Mouse (Mus musculus) layer of hippocampus, postnatal 25 days (tissue): ENCODE measurements at regions not wholly inside any gene's neighbourhood (a gene's known extent, or its start where the extent isn't known, plus 50 kb on each side); places are given as distances from the start of the nearest gene placed in this dataset.
"Not testable (repeated sequence)": the region's sequence is repeated elsewhere in the genome, so short reads cannot be mapped to it uniquely, and the experiment has no call there.

ENCODE experiments used
- DNase-seq, 2 experiments: peaks; one replicate each; pipeline ENCODE4 v3.0.0; 2022; ENCODE audit warnings: mixed read lengths in 2 of 2, low spot score in 1 of 2; ENCODE audit errors: extremely low spot score in 1 of 2

DNA sequence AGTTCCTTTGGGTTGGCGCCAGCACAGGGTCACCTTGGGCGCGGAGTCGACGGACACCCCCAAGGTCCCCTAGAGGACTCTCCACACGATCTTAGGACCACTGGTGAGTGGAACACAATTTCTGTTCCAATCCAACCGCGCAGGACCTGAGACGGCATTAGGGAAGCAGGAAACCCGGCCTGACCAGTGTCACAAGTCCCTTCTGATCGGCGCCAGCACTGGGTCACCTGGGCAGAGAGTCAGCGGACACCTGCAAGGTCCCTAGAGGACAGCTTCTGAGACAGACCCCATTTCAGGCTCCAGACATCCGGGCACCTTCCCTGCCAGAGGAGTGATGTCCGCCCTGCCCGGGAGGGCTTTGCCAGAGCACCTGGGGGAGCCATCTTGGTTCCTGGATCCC is 74.2 kb upstream of the Cdh13 start:
- DNase-seq = not testable (repeated sequence)

DNA sequence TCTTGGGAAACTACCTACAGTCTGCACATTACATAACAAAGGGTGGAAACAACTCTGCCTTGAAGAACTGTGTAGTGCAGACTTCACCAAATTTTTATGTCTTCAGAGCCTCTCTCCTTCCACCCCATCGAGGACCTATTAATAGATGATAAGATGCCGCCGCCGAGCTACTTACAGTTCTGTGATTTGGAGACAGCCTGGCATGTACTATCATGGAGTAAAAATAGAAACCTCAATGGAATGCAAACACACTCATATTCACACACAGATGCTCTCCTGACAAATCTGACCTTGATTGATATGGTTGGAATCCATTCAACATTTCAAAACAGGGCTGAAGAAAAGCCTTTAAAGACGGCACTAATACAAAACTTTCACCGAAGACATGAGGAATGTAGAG is 92.7 kb upstream of the Cdh13 start:
- no peak for DNase-seq

DNA sequence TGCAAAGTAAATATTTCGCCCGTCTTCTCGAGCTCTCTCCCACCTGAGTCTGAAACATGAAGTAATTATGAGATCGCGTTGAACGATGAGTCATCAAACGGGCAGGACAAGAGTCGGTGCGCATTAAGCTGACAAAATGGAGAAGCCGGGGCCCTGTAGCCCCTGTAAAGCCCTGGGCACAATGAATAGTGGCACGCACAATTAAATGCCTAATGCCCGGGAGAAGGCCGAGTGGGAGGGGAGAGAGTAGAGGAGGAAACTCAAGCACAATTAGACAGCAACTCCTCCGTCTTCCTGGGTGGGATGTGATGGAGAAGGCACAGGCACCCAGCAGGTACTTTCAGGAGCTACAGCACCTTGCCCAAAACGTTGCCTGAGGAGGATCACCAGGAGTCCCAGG is 94.3 kb upstream of the Cdh13 start:
- DNase-seq = no peak

DNA sequence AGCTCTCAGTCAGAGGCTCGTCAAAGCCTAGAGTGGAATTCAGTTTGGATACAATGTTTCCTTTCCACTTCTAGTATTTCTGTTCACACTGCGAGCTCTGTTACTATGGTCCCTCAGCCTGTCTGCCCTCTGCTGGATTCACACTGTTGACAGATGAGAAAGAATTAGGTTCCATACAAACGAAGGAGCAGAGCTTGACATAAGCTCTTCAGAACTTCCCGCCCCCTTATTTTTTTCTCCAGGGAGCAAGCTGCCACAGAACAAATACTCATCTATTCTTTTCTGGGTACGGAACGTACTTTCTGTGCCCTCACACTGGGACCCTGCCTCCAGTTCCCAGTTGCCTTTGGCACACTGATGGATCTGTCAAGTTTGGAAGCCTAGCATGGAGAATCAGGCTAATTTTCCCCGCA is 114.5 kb upstream of the Cdh13 start:
- no peak for DNase-seq

DNA sequence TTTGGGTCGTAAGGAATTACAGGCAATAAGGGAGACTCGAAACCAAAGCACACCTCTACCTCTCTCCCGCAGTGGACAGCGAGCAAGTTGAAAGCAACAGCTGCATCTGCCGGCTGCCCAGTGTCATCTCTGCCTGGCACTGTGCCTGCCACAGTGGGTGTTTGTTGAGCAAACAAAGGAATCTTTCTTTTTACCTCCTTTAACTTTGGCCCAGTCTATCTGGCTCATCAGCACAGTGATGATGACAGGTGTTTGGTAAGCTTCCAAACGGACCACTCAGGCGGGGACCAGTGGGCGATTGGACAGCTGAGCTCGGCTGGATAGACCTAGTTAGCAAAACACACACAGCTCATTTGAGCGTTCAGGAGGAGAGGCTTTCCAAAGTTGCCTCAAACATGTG is 121.4 kb upstream of the Cdh13 start:
- peak in 1 of 2 experiments; percentile 27 for DNase-seq

DNA sequence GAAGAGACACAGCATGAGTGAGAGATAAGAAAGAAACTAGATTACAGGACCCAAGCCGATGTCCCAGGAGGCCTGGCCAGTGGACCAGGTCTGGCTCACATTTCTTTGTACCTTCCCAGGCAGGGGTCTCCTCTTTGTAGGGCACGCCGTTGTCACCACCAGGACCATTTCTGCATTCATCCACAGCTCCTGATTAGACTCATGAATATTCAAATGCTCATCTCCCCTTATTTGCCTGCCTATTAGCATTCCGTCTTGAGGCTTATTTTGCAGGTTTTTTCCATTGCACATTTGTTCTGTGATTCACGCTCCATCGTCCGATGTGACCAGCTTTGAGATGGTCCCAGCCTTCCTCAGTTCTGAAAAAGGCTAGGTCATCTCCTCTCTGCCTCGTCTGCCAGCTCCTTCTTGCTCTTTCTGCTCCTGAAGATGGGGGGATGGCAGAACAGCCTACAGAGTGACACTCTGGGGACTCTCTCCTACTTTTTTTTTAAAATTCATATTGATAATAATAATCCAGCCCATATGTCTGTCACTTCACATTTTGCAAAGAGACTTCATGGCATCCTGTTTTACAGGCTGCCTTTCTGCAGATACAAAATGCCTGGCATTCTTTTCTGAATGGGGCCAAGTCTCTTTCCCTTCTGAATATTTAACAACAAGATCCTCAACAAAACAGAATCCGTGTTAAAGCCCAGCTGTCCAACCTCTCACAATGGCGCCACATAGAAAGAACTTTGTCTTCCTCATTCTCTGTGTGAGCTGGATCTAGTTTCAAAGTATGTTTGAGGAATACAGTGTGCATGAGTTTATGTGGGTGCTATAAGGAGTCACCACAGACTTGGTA is 136.0 kb upstream of the Cdh13 start:
- no peak for DNase-seq

DNA sequence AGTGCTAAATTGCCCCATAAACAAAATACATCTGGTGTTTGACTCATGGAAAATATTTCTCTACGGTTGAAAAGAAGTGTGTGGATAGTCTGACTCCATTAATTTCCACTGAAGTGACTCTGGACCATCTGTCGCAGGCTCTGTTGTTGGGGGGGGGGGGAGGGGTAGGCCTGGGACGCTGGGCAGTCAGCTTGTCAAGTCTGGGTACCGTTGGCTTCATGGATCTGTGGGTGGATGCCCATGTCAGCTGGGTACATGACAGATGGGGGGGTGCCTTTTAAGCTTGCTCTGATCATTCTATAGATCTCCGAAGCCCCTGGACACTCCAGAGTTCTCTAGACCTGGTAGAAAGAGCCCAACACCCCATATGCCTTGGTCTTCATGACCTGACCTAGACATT is 139.0 kb upstream of the Cdh13 start:
- no peak for DNase-seq

DNA sequence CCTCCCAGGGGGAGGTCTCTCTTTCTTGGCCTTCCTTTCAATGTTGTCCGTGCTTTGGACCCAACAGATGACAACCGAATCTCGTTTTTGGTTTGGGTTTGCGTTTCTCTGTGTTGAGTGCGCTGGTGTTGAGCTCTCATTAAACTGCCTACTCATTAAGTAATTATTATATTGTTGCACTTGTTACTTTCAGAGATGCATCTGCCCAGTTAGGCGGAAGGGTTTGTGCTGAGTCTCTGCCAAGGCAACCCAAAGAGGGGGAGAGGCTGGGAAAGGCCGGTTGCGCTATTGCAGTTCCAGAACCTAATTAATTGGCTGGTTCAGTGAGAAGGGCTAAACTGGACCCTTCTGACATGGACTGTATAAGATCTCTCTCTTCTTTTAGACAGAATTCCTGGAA is 141.2 kb upstream of the Cdh13 start:
- no peak for DNase-seq

DNA sequence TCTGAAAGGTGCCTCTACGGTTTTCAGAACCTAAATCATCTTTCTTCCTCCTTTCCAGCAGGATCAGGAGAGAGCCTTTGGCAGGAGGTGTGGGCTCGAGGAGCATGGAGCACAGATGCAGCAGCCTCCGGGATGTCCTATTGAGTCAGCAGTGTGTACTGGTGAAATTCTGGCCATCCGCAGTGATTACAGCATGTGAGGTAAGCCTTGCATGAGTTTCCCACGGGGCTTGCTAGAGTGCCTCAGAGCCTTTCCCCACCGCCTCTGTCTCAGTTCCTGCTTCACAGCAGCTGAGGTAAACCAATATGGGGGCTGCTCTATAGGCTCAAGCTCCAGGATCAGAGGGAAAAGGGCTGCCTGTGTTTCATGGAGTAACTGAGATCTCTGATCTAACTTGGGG is 143.6 kb upstream of the Cdh13 start:
- no peak for DNase-seq

DNA sequence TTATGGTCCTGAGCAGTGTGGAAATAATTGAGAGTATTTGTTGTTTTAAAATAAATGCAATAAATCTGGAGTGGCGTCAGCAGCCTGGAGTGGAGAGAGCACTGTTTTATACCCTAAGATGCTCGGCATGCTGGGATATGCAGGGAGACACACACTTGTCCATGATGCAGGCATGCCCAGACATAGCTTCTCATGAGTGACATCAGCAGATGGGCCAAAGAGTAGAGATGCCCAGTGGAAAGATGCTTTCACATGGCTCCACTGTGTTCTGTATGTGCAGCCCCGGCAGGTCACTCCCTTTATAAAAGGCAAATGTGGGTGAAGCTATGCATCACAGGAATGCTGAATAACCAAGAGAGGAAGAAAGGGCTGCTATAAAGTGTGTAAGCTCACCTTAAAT is 145.7 kb upstream of the Cdh13 start:
- DNase-seq = no peak

DNA sequence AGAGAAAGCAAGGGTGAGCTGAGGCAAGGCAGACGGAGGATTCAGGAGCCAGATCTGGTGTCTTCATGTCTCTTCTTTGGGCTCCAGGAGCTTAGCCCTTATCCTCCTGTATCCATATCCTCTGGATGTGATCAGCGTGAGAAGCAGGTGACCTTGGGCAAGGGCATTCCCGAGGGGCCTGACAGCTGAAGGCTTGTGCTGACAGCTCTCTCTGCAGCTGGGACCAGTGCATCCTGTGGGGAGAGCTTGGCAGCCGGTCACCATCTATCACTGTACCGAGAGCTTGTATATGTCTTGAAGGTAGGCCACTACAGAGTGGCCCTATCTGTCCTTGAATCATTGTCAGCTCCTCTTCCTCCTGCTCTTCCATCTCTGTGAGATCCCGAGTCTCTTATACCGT is 158.5 kb upstream of the Cdh13 start:
- no peak for DNase-seq

DNA sequence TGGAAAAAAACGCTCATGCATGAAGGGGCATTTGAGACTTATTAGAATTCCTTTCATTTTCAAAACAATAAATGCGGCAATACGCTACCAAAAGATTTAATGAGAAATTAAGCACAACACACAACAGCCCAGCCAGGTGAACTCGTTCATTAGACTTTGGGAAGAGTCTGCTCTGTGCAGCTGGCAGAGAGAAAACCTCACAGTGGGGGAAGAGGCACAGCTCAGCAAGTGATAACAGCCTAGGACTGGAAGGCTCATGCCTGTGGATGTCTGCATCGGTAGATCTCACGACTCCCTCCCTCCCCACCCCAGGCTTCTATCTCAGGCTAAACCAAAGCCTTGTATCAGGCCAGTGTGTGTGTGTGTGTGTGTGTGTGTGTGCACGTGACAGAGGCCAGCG is 169.3 kb upstream of the Cdh13 start:
- DNase-seq = no peak

DNA sequence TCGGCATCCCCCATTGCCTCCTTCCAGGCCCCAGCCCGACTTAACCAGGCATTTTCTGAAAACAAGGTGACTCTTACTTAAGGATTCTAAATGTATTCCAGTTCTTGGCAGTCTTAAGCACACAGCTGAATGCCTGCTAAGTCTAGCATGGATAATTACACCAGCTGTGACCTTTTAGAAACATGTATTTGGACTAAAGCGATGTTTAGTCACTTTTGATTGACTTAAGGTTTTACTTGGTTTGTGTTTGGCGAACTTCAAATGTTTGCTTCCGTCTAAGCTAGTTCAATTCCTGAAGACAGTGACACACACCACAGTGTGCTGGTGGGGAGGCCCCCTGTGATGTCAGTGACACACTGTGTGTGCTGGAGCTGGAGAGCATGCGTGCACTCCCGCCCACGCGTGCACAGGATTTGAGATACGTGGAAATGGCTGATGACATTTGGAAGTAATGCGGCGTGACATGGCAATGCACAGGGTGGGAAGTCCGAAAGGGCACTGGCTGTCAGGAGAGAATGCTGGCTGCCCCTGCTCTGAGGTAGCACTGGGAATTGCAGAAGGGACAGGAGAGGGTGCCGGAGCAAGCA is 179.0 kb upstream of the Cdh13 start:
- DNase-seq = no peak

DNA sequence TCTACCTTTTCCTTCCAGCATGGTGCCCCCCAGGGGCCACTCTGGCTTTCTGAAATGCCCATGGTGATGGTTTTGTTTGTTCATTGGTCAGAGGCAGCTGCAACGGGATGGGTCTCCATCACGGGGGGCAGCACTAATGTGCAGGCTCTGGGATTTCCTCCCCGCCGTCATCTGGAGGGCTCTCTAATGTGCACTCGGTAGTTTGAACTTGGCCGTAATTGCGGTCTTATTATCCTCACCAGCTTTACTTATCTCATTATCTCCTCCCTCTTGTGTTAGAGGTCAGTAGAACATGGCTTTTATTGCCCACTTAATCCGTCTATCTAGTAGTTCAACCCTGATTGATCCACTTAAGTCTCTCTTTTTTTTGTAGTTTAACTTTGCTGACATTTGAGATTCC is 182.2 kb upstream of the Cdh13 start:
- DNase-seq = no peak

DNA sequence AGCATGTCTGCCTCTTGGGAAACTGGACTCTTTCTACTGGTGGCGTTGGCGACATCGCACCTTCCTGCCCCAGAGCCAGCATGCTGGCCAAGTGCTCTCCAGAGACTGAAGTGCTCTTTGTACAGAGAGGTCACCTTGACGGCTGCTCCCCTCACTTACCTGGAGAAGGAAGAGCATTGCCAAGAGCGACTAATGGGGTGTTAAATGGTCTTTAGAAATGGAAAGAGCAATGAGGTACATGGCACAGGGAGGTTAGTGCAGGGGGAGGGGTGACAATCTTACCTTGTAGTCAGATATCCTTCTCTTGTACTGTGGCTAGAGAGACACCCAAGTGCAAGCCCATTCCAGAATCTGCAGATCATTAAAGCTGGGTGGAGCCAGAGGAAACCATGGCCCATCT is 220.8 kb upstream of the Cdh13 start:
- DNase-seq = no peak

DNA sequence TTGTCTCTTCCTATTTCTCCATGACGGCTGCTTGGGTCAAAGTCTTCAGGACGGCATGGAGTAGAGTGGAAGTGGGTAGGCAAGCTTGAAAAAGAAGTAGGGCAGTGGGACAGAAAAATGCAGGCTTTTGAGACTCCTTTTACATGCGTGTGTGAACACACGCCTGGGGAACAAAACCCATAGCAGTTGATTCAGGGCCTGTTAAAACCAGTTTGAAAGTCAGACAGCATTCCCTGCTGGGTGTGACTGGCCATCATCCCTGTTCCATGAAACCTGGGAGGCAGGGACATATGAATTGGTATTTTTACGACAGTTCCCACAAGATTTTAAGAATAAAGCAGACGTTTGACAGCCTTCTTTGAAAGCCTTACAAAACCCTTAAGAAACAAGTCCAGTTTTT is 226.8 kb upstream of the Cdh13 start:
- DNase-seq = no peak

DNA sequence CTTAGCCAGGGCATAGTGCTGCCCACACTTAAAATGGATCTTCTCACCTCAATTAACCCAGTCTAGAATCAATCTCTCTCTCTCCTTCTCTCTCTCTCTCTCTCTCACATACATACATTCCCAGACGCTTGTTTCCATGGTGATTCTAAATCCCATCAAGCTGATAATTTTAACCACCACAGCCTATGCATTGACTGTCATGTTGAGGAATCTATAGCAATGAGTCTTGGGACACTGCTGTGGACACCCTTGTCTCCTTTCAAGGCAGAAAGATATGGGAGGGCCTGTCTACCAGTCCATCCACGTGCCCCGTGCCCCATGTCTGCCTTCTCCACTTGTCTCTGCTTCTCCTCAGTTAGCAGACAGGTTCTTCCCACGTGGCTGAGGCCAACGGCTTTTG is 228.0 kb upstream of the Cdh13 start:
- no peak for DNase-seq

DNA sequence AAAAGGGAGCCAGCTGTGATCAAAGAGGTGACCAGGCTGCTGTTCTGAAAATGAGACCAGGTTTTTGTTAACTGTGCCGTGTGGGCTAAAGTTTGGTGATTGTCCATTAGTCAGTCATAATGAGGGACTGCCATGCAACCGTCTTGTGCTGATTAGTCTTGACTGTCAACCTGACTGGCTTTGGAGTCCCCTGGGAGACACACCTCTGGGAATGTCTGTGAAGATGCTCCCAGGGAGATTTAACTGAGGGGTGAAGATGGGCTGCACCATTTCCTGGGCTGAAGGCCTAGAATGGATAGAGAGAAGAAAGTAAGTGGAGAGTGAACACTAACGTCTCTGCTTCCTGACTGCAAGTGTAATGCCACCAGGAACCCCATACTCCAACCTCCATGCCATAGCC is 233.1 kb upstream of the Cdh13 start:
- DNase-seq = no peak

DNA sequence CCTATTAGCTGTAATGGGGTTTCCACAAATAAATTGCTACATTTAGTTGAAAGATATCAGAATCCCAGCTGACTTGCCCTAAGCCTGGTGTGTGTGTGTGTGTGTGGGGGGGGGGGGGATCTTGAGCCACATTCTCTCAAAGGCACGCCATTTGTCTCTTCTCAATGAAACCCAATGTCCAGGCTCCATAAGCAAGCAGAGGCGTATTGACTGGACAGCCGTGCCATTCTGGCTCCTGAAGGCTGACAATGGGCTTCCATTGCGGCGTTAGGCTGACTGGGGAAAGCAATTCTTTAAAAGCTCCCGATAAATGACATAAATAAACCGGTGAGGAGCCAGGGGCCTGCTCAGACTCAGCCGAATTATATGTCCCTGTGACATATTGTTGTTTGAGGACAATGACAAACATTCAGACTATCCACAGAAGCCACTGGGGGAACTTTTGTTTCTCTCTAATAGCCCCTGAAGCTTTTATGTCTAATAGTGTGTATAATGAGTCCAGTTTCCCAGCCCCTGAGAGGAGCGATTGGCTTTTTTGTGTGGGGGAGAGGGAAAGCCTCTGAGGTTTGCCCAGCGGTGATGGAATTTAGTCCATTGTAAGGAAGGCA is 240.6 kb upstream of the Mphosph6 start:
- no peak for DNase-seq

DNA sequence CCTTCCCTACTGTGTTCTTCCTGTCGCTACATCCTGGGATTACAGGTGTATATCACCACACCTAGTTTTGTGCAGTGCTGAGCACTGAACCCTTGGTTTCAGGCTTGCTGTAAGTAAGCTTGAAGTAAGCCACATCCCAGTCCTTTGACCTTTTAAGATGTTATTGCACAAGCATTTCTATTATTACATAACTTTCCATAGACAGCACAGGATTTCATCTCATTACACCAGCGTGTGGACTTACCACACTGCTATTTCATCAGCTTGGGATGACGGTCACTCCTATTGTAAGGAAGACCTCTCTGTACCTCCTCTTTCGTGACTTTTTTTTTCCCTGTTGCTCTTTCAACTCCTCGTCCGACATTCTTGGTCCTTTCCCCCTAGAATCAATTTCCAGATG is 239.5 kb upstream of the Mphosph6 start:
- DNase-seq = no peak

DNA sequence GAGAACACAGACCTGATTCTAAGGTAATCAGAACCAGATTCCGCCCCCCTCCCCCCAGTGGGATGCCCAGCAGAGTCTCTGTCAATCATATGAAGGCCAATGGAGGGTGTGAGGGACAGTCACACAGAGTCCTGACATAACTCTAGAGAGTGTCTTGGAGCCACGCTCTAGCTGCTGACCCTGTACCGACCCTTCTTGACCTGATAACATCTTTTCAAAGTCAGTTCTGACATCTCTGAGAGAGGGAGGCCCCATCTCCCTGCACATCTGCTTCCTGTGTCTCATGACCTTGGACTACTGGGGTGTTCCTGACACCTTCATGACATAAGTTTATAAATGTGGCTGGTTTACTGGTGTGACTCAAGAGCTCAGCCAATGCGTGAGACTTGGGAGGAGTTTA is 236.1 kb upstream of the Mphosph6 start:
- no peak for DNase-seq

DNA sequence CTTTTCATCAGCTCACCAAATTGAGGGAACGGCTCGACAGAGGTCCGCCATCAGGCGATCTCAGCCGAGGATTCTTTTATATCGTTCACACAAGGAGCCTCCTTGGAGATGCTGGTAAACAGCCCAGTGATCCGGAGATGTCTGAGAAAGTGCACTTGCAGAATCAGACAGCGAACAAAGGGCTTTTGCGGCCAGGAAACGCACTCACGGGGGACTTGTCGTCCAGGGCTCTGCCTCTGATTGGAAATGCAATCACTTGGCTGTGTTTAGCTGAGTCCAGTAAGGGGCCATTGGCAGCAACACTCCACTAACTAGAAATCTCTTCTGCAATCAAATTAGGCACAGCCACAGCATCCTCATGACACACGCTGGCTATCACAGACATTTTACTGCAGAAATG is 232.3 kb upstream of the Mphosph6 start:
- DNase-seq = no peak
